Mouse (Mus musculus): ENCODE measurements around the gene Galnt17. TPM values are rescaled to one million over a fixed set of nuclear protein-coding genes. Genes with fewer than 3 reads are reported as not detected.

The Galnt17 gene
- polyA plus RNA-seq, 2 experiments from 2014 or later: not detected

- ATAC-seq: no peak
These were observed 187.9 kb downstream of the Galnt17 start for GRCm38 (mm10) chr5:131120296-131120840.

- ATAC-seq: no peak
These were observed 188.4 kb downstream of the Galnt17 start for GRCm38 (mm10) chr5:131119896-131120295.

- ATAC-seq: no peak
These were observed 190.8 kb downstream of the Galnt17 start for GRCm38 (mm10) chr5:131117391-131118040.

- no peak for ATAC-seq
These were observed 194.3 kb downstream of the Galnt17 start for GRCm38 (mm10) chr5:131113850-131114470.

- no peak for ATAC-seq
These were observed 201.1 kb downstream of the Galnt17 start for GRCm38 (mm10) chr5:131107188-131107587.

- ATAC-seq: no peak
These were observed 211.5 kb downstream of the Galnt17 start for GRCm38 (mm10) chr5:131096824-131097223.

- ATAC-seq: no peak
These were observed 212.7 kb downstream of the Galnt17 start for GRCm38 (mm10) chr5:131095635-131096034.

GRCm38 (mm10) chr5:131094771-131095170 lies 213.5 kb downstream of the Galnt17 start:
- ATAC-seq: no peak

- no peak for ATAC-seq
These were observed 214.2 kb downstream of the Galnt17 start for GRCm38 (mm10) chr5:131094138-131094537.

GRCm38 (mm10) chr5:131089876-131090275 lies 218.4 kb downstream of the Galnt17 start:
- no peak for ATAC-seq

- ATAC-seq: no peak
These were observed 219.4 kb downstream of the Galnt17 start for GRCm38 (mm10) chr5:131088866-131089265.

- no peak for ATAC-seq
These were observed 225.1 kb downstream of the Galnt17 start for GRCm38 (mm10) chr5:131083072-131083657.

GRCm38 (mm10) chr5:131077682-131078081 lies 230.6 kb downstream of the Galnt17 start:
- ATAC-seq: no peak

- ATAC-seq: no peak
These were observed 232.5 kb downstream of the Galnt17 start for GRCm38 (mm10) chr5:131075795-131076194.

GRCm38 (mm10) chr5:131074295-131074694 lies 234.0 kb downstream of the Galnt17 start:
- ATAC-seq: no peak

GRCm38 (mm10) chr5:131065174-131065573 lies 243.1 kb downstream of the Galnt17 start:
- no peak for ATAC-seq

GRCm38 (mm10) chr5:131048505-131048904 lies 259.8 kb downstream of the Galnt17 start:
- no peak for ATAC-seq

GRCm38 (mm10) chr5:131043130-131043529 lies 265.2 kb downstream of the Galnt17 start:
- no peak for ATAC-seq

- no peak for ATAC-seq
These were observed 267.9 kb downstream of the Galnt17 start for GRCm38 (mm10) chr5:131040441-131040840.

- no peak for ATAC-seq
These were observed 268.5 kb downstream of the Galnt17 start for GRCm38 (mm10) chr5:131039611-131040313.

- ATAC-seq: no peak
These were observed 283.8 kb downstream of the Galnt17 start for GRCm38 (mm10) chr5:131024506-131024905.

GRCm38 (mm10) chr5:131022396-131022993 lies 285.8 kb downstream of the Galnt17 start:
- no peak for ATAC-seq

GRCm38 (mm10) chr5:131020936-131021335 lies 287.4 kb downstream of the Galnt17 start:
- no peak for ATAC-seq
